Mouse (Mus musculus): Measurements from ENCODE around the gene Ifi35.
"Not testable (repeated sequence)": the region's sequence is repeated elsewhere in the genome, so short reads cannot be mapped to it uniquely, and the experiment has no call there.

Gene Ifi35

DNA sequence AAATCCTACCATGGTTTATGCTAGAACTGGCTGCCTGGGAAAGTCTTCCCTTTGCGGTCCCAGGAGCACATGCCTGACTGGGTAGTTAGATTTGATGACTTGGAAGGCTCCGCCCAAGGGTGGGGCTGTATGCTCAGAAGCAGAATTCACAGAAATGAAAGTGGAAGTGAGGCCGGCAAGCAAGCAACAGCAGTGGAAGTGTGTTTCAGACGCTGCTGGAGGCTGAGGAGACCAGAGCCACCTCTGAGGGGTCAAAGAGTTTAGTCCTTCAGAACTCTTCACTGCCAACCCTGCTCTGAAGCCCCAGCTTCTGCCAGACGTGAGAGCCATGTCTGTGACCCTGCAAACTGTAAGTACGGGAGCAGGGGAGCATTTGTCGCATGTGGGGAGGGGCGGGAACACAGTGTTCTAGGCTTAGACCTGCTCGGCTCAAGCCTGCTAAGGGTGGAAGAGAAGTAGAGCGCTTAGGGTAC is at the start of gene Ifi35:
TSS of gene Ifi35 (plus strand) at position 134 of the 473 bp plus-strand sequence.
- peak; percentile 51 to 65 for DNase-seq (ENCODE audit: low spot score in 2 of 2)

DNA sequence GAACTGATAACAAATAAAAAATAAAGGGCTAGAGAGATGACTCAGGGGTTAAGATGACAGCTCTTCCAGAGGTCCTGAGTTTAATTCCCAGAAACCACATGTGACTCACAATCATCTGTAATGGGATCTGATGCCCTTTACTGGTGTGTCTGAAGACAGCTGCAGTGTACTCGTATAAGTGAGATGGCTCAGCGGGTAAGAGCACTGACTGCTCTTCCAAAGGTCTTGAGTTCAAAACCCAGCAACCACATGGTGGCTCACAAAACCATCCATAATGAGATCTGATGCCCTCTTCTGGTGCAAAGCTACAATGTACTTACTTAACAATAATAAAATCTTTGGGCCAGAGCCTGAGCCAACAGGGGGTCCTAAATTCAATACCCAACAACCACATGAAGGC is 32.9 kb upstream of the Ifi35 start:
- DNase-seq (ENCODE audit: low spot score in 2 of 2): no peak

DNA sequence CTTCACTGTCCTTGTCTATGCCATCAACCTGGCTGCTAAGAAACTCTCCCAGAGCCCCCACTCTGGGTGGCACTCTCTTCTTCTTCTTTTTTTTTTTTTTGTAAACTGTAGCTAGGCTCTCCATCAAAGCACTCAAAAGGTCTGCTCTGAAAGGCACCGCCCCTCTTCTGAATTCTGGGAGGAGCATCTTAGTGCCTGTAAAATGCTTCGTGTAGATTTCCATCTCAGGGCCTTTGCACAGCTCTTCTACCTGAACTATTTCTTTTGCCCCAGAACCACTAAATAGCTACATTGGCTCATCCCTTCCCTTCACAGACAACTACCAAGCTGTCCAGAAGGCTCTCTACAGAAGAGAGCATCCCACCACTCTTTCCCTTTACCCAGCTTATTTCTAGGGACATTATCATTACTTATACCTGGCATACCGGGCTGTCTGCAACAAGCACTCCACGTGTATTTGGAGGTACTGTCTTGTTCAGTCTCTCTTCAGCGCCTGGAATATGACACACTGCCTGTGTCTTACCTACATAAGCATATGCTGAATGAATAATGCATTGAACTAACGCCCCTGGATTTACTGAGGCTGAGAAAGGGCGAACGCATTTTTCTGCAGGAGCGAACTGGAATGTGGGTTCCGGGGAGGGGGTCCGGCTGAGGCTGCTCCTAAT is 31.6 kb upstream of the Ifi35 start:
- DNase-seq (ENCODE audit: low spot score in 2 of 2): no peak

DNA sequence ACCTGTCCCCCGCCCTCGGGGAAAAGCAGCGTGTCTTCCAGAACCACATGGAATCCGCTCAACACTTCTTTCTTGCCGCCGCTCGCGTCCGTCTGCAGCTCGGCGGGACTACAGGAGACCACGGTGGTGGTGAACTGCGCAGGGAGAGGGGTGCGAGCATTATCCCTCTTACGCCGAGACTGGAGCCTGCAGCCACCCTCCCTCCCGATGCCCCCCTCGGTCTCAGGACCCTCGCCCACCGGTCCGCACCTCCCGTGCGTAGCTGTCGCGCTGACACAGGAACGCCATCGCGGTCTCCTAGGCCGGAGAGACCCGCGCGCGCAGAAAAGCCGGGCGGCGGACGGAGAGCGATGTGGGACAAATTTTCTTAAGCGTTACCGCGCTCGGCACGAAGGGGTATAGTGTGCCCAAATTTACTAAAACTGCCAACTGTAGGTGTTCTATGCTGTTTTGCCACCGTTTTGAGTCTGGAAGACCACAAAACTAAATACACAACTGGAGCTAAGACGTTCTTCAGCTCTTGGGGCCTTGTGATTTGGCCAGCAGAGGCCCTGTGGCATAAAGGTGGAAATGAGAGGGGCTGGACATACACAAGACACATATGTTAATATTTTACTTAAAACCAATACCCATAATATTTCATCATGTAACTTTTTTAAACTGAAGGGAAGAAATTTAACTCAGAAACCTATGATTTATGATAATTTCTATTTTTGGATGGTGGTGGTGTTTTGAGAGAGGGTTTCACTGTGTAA is 30.9 kb upstream of the Ifi35 start, which contains the start of gene Aarsd1:
TSS of gene Aarsd1 (minus strand) at position 515 of the 755 bp plus-strand sequence.
- peak; percentile 82 to 87 for DNase-seq (ENCODE audit: low spot score in 2 of 2)

DNA sequence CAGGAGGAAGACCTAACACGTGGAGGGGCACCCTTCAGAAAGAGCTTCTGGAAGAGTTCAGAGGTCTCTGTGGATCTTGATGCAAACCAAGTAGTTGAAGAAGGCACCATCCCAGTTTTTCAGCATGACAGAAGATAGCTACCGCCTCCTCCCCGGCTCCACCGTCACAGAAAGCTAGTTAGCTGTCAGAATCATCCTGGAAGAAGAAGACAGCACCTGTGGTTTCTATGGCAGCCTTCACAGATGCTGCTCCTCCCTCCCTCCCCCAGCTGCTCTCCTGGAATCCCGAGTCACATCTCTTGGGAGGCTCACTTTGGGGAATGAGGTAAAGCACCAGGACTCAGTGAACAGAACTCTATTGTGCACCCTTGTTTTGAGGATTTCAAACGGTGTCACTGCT is 29.2 kb upstream of the Ifi35 start:
- DNase-seq (ENCODE audit: low spot score in 2 of 2): no peak

DNA sequence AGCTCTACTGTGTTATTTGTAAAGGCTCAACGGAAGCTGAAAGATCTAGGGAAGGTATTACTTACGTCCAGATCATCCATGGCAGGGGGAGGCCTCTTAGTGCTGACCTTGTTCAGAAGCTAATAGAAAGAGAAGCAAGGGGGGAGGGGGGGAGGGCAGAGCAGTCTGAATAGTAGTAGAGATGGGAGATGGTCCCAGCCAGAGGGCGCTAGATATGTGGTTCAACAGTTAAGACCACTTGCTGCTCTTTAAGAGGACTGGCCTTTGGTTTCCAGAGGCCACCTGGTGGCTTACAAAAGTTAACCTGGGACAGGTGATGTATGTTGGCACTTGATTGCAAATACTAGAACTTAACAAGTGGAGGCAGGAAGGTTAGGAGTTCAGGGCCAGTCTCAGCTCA is 28.6 kb upstream of the Ifi35 start:
- DNase-seq (ENCODE audit: low spot score in 2 of 2): no peak

DNA sequence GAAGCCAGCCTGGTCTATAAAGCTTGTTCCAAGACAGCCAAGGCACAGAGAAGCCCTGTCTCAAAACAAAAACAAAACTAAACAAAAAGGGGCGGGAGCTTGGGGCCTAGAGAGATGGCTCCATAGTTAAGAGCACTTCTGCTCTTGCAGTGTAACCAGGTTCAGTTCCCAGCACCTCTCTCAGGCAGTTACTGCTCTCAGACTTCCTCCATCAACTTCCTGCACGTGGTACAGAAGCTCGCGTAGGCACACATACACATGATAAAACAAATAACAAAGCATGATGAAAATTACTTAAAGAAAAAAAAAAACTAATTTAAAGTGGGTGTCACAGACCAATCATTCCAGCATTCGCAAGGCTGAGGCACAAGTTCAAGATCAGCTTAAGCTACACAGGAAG is 28.1 kb upstream of the Ifi35 start:
- DNase-seq (ENCODE audit: low spot score in 2 of 2): no peak

DNA sequence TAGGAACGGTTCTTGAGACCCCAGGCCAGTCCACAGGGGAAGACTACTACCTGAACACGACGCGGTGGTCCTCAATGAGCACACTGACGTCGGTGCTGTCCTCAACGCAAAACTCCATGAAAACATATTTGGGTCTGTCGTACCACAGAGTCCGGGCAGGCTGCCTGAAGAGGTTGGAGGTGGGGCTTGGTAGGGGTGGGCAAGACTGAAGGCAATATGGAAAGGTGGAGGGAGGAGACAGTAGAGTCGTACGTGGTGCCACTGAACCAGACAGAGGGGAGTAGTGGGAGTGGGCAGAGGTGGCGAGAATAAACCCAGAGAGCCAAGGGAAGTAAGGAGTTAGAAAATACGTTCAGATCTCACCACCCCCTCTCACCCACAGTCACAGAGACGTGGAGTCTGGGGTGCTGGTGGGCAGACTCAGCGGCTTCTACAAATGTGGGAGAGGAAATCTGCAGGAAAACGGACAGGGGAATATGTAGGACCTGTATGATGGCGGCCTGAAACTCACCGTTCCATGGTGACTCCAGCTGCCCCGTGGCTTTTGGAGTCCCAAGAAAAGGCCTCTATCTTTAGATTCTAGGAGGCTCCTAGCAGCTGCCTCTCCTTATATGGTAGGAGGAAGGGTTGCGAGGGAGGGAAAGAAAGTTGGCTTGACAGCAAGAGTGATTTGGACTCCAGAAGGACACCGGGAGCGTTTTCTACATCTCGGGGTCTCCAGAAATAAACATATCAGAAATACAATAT is 23.9 kb upstream of the Ifi35 start, which contains the start of gene Gm27029:
TSS of gene Gm27029 (minus strand) at position 692 of the 747 bp plus-strand sequence.
- DNase-seq (ENCODE audit: low spot score in 2 of 2): no peak

DNA sequence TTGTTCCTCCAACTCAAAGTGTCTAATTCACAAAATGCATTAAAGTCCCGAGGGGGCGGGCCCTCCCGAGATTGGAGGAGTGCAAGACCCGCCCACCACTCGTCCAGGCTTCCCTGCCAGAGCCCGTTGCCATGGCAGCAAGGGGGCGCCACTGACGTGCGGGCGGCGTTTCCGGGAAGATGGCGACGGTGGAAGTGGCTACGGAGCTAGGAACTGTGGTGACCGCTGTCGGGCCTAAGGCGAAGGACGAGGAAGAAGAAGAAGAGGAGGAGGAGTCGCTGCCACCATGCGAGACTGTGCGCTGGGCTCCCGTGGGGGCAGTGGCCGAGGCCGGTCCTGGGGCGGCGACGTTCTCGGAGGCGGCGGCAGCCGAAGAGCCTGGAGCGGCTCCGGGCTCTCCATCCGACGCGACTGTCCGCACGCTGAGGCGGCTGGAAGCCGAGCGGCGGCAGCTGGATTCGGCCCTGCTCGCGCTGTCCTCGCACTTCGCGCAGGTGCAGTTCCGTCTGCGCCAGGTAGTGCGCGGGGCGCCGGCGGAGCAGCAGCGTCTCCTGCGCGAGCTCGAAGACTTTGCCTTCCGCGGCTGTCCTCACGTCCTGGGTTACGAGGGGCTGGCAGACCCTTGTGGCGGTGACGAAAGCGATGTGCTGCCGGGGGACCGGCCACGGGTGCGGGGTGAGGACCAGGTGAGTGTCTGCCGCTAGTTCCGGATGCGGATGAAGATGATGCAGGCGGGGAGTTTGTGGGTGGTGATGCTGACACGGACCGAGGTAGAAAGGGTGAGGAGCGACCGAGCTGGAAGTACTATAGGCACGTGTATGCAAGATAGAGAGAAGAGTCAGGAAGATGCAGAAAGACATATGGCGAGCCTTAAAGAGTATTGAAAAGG is 23.0 kb upstream of the Ifi35 start, which contains the start of the genes Rundc1 and Ptges3l:
TSS of gene Rundc1 (plus strand) at position 161 of the 889 bp plus-strand sequence.
TSS of gene Ptges3l (minus strand) at position 409 of the 889 bp plus-strand sequence.
- peak; percentile 96 to 98 for DNase-seq (ENCODE audit: low spot score in 2 of 2)

DNA sequence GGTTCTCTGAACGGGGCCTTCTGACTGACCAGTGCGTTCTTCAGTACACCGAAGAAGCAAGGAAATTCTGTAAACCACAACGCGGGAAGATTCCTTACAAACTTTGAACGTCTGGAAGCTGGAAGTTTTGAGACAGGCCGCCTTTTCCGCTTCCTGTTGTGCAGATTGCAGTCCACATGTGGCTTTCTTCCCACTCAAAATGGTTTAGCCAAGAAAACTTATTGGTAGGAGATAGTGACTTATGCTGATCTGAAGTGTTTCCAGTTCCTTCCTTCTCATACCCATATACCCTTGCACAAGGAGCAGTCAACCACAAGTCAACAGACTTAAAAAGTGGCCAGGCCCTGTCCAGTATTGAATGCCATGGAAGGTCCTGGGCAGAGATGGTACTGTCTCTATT is 22.0 kb upstream of the Ifi35 start:
- DNase-seq (ENCODE audit: low spot score in 2 of 2): no peak

DNA sequence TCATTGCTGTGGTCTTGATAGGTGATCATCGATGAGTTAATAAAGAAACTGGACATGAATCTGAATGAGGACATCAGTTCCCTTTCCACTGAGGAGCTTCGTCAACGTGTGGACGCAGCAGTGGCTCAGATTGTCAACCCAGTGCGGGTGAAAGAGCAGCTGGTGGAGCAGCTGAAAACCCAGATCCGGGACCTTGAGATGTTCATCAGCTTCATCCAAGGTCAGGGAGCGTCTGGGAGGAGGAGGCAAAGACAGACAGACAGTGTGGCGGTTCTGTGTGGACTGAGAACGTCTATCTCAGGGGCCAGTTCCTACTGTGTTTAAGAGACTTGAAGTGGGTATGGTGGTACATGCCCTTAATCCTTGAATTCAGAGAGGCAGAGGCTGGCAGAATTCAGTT is 16.9 kb upstream of the Ifi35 start:
- no peak for DNase-seq (ENCODE audit: low spot score in 2 of 2)

DNA sequence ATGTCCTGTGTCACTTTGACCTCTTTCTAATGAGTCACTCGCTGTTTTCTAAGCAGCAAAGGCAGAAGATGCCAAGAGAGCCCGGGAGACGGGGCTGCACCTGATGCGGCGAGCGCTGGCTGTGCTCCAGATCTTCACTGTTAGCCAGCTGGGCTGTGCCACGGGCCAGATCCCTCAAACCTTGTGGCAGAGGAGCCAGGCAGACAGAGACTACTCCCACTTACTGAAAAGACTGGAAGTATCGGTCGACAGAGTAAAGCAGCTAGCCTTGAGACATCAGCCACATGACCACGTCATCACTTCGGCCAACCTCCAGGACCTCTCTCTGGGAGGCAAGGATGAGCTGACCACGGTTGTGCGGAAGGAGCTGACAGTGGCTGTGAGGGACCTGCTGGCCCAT is 14.8 kb upstream of the Ifi35 start:
- DNase-seq (ENCODE audit: low spot score in 2 of 2): no peak

DNA sequence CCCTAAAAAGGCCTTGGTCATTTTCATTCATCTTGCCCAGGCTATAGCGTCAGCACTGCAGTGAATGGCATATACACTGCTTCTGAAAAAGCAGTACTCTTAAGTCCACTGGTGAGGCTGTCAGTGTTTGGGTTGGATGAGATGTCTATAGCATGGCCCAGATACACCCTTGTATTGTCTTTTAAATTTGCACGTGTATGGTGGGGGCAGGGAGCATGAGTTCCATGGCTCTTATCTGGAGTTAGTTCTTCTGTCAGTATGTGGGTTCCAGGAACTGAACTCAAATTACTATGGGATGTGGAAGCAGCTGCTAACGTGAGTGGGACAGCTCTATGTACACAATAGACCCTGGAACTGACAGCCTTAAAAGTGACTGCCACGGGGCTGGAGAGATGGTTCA is 12.4 kb upstream of the Ifi35 start:
- DNase-seq (ENCODE audit: low spot score in 2 of 2): no peak

DNA sequence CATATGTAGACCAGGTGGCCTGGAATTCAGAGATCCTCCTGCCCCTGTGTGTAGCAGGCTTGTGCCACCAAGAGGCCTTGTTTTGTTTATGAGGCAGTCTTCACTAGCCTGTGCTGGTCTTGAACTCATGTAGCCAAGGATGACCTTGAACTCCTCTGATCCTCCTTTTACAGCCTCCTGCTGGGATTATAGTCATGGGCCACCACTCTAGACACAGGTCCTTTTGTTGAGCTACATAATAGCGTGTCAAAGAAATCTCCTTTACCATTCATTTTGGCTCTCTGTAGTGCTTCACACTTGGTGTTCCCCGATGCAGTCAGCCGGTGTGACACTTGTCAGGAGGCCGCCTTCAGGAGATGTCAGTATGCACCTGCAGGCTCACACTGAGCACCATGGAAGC is 11.3 kb upstream of the Ifi35 start:
- no peak for DNase-seq (ENCODE audit: low spot score in 2 of 2)

DNA sequence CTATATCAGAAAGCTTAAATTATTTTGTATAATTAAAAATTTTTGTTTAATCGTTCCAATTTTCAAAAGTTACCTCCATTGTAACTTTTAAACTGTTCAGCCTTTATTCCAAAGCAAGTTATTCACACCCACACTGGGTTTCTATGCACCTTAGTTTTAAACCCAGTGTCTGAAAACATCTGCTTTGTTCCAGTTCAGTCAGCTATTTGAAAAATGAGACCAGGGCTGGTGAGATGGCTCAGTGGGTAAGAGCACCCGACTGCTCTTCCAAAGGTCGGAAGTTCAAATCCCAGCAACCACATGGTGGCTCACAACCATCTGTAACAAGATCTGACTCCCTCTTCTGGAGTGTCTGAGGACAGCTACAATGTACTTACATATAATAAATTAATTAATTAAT is 10.2 kb upstream of the Ifi35 start:
- DNase-seq (ENCODE audit: low spot score in 2 of 2): not testable (repeated sequence)

DNA sequence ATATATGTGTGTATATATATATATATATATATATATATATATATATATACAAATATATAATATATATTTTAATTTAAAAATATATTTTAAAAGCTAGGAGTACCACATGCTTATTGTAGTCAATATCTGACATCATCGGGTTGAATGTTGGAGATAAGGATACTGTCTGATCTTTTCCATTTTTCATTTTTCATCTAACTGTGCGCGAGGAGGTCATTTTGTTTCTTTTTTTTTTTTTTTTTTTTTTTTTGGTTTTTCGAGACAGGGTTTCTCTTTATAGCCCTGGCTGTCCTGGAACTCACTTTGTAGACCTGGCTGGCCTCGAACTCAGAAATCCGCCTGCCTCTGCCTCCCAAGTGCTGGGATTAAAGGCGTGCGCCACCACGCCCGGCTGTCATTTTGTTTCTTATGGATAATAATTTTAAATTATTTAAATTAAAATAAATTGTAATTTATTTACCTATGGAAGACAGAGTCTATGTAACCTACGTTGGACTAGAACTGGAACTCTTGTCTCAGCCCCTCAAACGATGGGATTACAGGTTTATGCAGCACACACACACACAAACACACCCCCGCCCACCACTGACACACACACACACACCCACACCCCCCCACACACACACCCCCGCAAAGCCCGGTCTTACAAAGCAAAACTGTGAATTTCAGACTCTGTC is 6.6 kb upstream of the Ifi35 start:
- DNase-seq (ENCODE audit: low spot score in 2 of 2): not testable (repeated sequence)

DNA sequence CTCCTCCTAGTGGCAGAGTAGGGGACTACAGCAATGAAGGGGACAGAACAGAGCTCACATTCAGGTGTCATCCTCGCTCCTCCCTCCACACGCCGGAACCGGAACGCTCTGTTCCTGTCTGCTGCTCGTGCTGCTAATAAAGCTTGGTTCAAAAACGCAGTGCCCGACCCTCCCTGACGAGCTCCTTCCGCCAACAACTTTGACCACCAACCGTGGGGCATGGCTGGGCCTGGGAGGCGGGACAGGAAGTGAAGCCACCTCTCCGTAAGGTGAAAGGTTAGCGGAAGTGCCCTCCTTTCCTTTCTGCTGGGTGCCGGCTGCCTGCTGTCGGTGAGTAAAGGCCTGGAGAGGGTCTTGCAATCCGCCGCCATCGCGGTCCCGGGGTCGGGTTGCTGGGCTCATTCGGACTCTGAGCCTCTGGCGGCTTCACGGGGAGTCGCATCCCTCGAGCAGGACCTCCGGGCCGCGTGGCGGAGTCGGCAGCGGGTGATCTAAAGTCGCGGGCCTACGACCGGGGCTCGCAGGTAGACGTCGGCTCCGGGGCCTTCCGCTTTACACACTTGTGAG is 6.0 kb upstream of the Ifi35 start, which contains the start of gene Rpl27:
TSS of gene Rpl27 (plus strand) at position 172 of the 567 bp plus-strand sequence.
- DNase-seq (ENCODE audit: low spot score in 2 of 2): peak; percentile 87 to 93

DNA sequence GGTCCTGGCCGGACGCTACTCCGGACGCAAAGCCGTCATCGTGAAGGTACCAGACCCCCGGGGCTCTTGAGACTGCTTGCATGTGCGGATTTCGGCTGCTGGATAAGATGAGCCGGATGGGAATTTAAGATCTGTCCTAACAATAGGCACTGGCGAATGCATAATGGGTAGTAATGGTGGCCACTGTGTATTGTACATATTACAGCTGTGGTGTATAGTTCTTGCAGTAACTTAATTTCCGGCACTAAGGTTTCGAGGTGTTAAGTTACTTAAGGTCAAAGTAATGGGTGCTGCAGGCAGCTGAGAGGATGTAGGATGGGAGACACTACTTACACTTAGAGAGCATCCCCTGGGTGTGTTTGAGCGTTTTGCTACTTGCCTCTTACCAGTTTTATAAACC is 5.4 kb upstream of the Ifi35 start:
- no peak for DNase-seq (ENCODE audit: low spot score in 2 of 2)

DNA sequence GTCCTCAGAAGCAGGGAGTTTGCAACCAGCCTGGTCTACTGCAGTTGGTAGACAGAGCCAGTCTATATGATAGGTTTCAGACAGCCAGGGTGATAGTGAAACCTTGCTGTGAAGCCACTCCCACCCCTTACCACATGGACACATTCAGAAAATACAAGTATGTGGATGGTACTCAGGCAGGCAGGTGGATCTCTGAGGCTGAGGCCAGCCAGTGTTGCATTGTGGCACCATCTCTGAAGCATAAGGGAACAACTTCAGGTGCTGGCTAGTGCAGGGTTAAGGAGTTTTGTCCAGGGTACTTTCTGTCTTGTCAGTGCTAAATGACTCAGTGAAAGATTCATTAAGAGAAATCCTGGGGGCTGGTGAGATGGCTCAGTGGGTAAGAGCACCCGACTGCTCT is 1.9 kb upstream of the Ifi35 start:
- DNase-seq (ENCODE audit: low spot score in 2 of 2): no peak

DNA sequence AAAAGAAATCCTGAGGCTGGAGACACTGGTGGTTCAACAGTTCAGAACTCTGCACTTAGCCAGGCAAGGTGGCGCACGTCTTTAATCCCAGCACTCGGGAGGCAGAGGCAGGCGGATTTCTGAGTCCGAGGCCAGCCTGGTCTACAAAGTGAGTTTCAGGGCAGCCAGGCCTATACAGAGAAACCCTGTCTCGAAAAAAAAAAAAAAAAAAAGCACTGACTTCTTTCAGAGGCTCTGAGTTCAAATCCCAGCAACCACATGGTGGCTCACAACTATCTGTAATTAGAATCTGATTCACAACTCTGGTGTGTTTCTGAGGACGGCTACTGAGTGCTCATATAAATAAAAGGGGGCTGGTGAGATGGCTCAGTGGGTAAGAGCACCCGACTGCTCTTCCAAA is 1.3 kb upstream of the Ifi35 start:
- not testable (repeated sequence) for DNase-seq (ENCODE audit: low spot score in 2 of 2)
